Mouse (Mus musculus) adrenal gland, postnatal 36 days (tissue): ENCODE results near the gene Plekhg4. TPM values are rescaled to one million over a fixed set of nuclear protein-coding genes. Genes with fewer than 3 reads are reported as not detected.

Source experiments
- DNase-seq, 2 experiments: peaks; one replicate each; pipeline ENCODE4 v3.0.0; 2021; ENCODE audit warnings: mixed read lengths in 1 of 2
- total RNA-seq, 2 experiments: library from RNA; stranded (reverse); gene quantifications; 2 replicates each; pipeline ENCODE4 v1.2.3; 2021

The Plekhg4 gene
- total RNA-seq, 2 experiments from 2014 or later, result 0.23 to 1.4 TPM

- peak; percentile 35 to 57 for DNase-seq
Measured at GRCm38 (mm10) chr8:105349096-105349771, 23.8 kb upstream of the Plekhg4 start.

DNA sequence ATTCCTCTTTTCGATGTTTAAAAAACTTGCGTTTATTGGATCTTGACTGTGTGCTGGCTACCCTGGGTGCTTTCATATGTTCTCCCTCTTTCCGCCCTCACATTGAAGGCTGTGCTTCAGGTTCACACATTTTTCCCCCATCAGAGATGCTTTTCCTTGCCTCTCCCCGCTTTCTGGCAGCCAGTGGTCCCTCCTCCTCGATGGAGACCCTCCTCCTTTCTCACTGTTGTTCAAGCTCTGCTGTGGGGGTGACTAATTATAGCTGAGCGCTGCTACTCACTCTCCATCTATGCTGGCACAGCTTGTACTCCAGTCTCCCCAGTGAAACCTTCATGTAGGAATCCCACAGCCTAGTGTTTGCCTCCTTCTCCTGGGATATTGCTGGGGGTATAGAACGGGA is 22.9 kb upstream of the Plekhg4 start:
- no peak for DNase-seq

DNA sequence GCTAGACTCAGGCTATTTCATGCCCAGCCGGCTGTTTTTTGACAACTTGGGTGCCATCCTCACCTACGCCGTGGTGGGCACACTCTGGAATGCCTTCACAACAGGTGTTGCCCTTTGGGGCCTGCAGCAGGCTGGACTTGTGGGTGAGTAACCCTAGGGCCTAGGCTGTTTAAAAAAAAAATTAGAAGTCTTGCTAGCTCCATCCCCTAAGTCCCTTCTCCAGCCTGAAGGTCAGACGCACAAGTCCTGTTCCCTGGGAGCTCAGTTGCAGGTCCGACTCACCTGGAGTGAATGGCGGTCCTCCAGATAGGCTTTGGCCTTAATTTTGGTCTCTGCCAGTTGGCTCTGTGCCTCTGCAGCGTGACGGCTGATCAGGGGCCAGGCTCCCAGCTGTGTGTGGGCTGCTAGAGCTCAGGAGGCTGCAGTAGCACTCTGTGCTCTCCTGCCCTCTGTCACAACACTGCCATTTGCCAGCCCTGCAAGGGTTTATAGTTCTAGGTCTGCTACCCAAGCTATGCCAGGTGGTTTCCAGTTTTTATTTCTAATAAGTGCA is 19.4 kb upstream of the Plekhg4 start:
- no peak for DNase-seq

DNA sequence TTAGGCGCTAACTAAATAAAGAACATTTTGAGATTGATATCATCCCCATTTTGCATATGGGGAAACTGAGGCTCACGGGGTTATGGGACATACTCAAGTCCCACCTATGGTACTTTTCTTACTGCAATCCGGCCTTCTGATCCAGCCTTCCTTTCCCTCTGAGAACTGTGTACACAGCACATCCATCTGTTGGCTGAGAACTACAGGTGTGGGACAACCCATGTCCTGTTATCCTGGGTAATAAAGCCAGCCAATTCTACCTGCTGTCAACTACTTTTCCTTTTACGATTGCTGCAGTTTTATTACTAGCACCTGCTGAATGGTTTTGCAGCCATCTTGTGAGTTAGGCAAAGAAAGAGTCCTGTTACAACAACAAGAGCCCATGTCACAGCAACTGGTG is 18.5 kb upstream of the Plekhg4 start:
- DNase-seq, result no peak

- DNase-seq, result peak in 1 of 2 experiments; percentile 40
Measured at GRCm38 (mm10) chr8:105355179-105356024, 17.7 kb upstream of the Plekhg4 start.

- DNase-seq, result no peak
Measured at GRCm38 (mm10) chr8:105356681-105357080, 16.4 kb upstream of the Plekhg4 start.

DNA sequence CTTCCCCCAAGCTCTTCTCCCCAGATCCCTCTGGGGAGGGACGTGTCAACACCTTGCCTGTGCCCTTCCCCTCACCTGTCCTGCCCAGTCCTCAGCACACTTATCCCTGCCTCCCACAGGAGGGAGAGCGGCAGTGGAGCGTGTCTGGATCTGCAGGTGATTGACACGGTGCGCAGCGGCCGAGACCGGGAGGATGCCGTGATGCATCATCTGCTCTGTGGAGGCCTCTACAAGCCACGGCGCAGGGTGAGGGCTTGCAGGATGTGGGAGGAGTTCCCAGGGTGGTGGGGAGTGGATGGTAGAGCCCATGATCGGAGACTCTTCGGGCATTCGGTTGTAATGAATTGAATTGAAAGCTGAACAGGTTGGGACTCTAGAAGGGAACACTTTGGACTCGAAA is 13.9 kb upstream of the Plekhg4 start:
- no peak for DNase-seq

DNA sequence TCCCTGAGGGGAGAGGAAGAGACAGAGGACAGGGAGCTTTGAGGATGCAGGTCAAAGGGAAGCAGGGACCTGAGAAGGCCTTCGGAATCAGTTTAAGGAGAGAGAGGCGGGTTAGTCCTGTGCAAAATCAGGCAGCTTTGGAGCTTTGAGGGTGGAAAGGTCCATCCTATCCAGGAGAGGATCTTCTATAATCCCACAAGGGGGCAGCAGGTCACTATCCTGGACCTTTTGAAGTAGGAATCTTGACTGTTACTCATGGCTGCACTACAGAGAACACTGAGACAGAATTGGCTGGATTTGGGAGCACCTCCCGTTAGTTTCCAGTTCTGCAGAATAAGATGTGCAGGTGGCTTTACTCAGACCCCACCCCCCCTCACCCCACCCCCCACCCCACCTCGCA is 13.4 kb upstream of the Plekhg4 start:
- DNase-seq, result no peak

DNA sequence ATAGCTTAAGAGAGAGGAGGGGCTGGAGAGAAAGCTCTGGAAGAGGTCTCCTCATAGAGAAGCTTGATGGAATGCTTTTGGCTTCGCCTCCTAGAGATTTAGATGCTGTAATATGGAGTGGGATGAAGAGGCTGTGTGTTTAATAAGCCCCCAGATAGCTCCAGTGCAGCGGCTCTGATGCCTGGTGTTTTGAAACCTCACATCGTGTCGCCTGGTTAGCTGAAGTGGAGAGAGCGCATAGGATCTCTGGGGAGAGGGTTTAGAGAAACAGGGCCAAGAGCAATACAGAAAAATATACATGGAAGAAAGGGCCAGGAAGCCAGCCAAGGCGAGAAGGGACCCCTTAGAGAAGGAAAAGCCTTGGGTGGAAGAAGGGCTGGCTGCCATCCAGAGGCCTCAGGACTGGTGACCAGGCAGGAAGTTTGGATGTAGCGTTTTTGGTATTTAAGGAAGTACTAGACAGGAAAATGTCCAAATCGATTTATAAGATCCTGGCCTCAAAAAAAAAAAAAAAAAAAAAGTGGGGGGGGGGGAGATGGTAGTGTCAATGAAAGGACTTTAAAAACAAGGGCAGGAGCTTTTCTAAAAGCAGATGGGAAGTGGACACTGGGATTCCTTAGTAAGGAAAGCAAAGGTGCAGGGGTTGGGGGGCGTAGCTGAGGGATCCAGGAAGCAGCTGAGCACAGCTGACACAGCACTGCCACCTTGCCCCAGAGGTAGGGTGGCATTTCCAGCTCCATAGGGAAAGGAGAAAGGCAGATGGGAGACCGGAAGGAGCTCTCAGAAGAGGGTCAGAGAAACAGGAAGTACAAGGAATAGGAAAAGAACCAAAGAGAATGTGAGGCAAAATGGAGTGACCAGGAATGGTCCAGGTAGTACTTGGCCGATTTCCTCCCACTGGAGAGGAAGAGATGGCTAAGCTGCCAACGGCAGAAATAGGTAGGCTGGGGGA is 11.0 kb upstream of the Plekhg4 start:
- DNase-seq, result peak; percentile 38 to 62

DNA sequence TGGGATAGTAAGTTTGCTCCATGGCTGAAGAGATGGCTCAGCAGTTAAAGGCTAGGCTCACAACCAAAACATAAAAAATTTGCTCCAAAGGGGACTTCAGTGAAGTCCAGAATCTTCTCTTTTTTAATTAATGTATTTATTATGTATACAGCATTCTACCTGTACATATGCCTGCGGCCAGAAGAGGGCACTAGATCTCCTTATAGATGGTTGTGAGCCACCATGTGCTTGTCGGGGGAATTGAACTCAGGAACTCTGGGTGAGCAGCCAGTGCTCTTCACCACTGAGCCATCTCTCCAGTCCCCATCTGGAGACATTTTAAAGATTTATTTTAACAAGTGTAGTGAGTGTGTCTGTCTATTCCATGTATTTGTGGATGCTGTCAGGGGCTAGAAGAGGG is 6.0 kb upstream of the Plekhg4 start:
- DNase-seq, result peak in 1 of 2 experiments; percentile 41

GRCm38 (mm10) chr8:105372473-105372872 is 601 bp upstream of the Plekhg4 start:
- DNase-seq, result peak; percentile 57 to 71

- peak in 1 of 2 experiments; percentile 23 for DNase-seq
Measured at GRCm38 (mm10) chr8:105374513-105374966, 1.5 kb downstream of the Plekhg4 start.

- DNase-seq, result peak; percentile 39 to 46
Measured at GRCm38 (mm10) chr8:105378673-105379072, 5.6 kb downstream of the Plekhg4 start.

GRCm38 (mm10) chr8:105380308-105380707 is 7.2 kb downstream of the Plekhg4 start:
- DNase-seq, result peak in 1 of 2 experiments; percentile 55

- no peak for DNase-seq
Measured at GRCm38 (mm10) chr8:105384070-105384469, 11.0 kb downstream of the Plekhg4 start.

DNA sequence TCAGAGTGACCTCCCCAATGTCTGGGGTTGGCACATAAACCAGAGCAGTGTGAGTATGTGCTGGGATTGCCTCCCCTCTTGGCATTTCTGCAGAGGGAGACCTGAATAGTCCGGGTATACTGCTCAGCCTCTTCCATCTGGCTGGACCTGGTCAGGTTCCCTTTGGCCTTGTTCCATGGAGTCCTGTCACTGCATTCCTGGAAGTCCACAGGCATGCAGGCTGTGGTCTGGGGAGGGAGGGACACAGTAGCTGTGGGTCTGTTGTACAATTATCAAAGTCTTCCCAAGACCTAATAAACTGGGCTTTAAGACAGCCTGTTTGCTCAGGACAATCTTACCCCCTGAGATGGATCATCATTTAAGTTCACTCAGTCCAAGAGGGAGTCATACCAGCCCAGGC is 14.1 kb downstream of the Plekhg4 start:
- no peak for DNase-seq

- DNase-seq, result peak in 1 of 2 experiments; percentile 19
Measured at GRCm38 (mm10) chr8:105389096-105389495, 16.0 kb downstream of the Plekhg4 start.

GRCm38 (mm10) chr8:105393089-105393787 is 20.2 kb downstream of the Plekhg4 start:
- DNase-seq, result no peak

DNA sequence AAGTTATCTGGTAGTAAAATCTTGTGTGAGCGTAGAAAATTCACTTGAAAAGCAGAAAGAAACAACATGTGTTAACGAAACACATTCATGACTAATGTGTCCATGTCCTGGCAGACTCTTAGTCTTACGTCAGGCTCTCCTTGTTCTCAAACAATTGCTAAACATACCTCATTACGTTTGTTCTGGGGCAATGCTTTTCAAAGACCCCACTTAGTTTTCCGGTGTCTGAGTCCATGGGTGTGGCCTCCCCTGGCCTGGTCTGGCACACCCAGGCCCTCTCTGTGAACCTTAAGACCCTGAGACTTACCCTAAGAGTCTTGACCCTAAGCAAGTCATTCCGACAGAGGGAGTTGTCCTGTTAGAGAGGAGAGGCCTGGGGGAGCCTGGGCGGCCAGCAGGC is 20.8 kb downstream of the Plekhg4 start:
- DNase-seq, result no peak

DNA sequence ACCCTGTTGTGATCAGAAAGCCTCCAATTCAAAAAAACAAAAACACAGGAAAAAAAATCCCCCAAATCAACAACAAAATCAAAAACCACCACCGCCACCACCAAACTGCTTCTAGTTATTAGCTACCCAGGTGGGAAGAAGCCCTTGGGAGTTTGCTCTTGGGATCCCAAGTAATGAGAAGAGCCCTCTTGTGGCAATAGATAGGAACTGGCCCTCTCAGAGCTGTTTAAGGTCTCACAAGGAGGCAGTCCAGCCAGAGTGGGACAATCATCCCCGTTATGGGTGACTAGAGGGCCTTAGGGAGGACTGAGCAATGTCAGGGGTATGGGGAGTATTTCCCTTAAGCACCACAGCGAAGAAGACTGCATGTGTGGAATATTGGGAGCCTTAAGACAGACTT is 24.7 kb downstream of the Plekhg4 start:
- DNase-seq, result peak; percentile 32 to 53

DNA sequence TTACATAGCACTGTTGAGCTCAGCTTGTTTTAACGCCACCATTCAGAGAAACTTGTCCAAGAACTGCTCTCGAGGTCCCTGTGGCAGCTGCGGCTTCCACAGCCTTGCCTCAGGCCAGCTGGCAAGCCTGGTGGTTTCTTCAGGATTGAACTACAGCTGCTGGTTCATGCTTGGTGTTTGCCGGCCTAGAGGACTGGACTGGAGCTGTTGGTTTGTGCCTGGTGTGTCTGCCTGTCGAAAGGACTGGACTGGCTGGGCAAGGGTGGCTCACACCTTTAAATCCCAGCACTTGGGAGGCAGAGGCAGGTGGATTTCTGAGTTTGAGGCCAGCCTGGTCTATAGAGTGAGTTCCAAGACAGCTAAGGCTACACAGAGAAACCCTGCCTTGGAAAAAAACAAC is 26.9 kb downstream of the Plekhg4 start:
- no peak for DNase-seq
